Mouse (Mus musculus): ENCODE results near the gene Slc16a9. TPM values are rescaled to one million over a fixed set of nuclear protein-coding genes. Genes with fewer than 3 reads are reported as not detected.
A peak's percentile ranks its signal among the peaks of the same experiment; 100 is the strongest.

Slc16a9 gene
- polyA plus RNA-seq (2015; fragmentation: Nextera tagmentation; extraction: Ambion mirVana), result 0.47 and 1.1 TPM in 2 replicates

GRCm38 (mm10) chr10:70244921-70245558 lies at the start of gene Slc16a9:
Slc16a9 (plus strand) TSS chr10:70245100.
- H3K27ac ChIP-seq (ENCODE audit: low read length), result no peak within 1 kb of the TSS
- peaks cover 4% of the 10 kb centered on the region; the same call in 1 of the 2 replicates for H3K27me3 ChIP-seq (ENCODE audit: control insufficient read depth, insufficient read depth, low read length)
- peak within 1 kb of the TSS; percentile 66 for H3K9ac ChIP-seq (ENCODE audit: low read length)
- under 1% methylated on average over 54 of the region's 54 CpGs for WGBS
- H3K9me3 ChIP-seq (replicated peaks; ENCODE audit: control insufficient read depth, low read length), result no peaks in the 10 kb centered on the region
- H3K36me3 ChIP-seq (ENCODE audit: control insufficient read depth, insufficient read depth), result no peaks in the 10 kb centered on the region
- ATAC-seq (replicated peaks; ENCODE audit: extremely low read depth, insufficient read depth, low FRiP score), result peak; percentile 80
- H3K4me2 ChIP-seq (ENCODE audit: low read depth, low read length), result peak within 1 kb of the TSS; percentile 95
- H3K4me1 ChIP-seq (ENCODE audit: control insufficient read depth, insufficient read depth, low read length), result peaks cover 9% of the 10 kb centered on the region; the same call in 1 of the 2 replicates
- H3K4me3 ChIP-seq (ENCODE audit: low read length), result peak within 1 kb of the TSS; percentile 66

GRCm38 (mm10) chr10:70195279-70195678 lies 49.6 kb upstream of the Slc16a9 start:
- Histone ChIP-seq H3K4me1 (ENCODE audit: control insufficient read depth, insufficient read depth, low read length) (no peaks in the 10 kb centered on the region), H3K36me3 (ENCODE audit: control insufficient read depth, insufficient read depth) (peaks cover 3% of the 10 kb centered on the region), H3K9me3 (replicated peaks; ENCODE audit: control insufficient read depth, low read length) (no peaks in the 10 kb centered on the region), H3K4me3 (ENCODE audit: low read length) (no peak overlapping the region), H3K9ac (ENCODE audit: low read length) (no peak overlapping the region), H3K27me3 (ENCODE audit: control insufficient read depth, insufficient read depth, low read length) (no peaks in the 10 kb centered on the region), H3K4me2 (ENCODE audit: low read depth, low read length) (no peak overlapping the region), H3K27ac (ENCODE audit: low read length) (no peak overlapping the region)
- no peak for ATAC-seq (replicated peaks; ENCODE audit: extremely low read depth, insufficient read depth, low FRiP score)
- WGBS, result 65% methylated on average over 7 of the region's 7 CpGs

DNA sequence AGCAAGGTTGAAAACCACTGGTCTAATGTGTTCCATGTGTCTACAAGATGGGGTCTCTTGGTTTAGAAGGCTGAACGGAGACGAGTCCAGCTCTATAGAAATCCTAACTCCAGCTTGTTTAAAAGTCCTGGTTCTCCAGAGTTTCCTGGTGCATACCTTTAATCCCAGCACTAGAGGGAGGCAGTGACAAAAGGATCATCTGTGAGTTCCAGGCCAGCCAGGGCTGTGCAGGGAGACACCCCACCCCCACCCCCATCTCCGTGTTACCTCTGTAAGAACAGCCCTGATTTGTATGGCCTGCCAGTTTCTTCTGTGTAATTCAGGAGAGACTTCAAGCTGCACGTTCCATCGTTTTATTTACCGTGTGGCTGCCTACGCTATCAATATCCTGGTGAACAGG lies 49.1 kb upstream of the Slc16a9 start:
- H3K36me3 ChIP-seq (ENCODE audit: control insufficient read depth, insufficient read depth), result peaks cover 3% of the 10 kb centered on the region; the same call in 1 of the 2 replicates
- WGBS, result 50% methylated on average over 7 of the region's 7 CpGs
- H3K4me2 ChIP-seq (ENCODE audit: low read depth, low read length), result no peak overlapping the region
- no peaks in the 10 kb centered on the region for H3K9me3 ChIP-seq (replicated peaks; ENCODE audit: control insufficient read depth, low read length)
- H3K4me3 ChIP-seq (ENCODE audit: low read length), result no peak overlapping the region
- ATAC-seq (replicated peaks; ENCODE audit: extremely low read depth, insufficient read depth, low FRiP score), result peak; percentile 63
- no peak overlapping the region for H3K9ac ChIP-seq (ENCODE audit: low read length)
- H3K27me3 ChIP-seq (ENCODE audit: control insufficient read depth, insufficient read depth, low read length), result no peaks in the 10 kb centered on the region
- H3K4me1 ChIP-seq (ENCODE audit: control insufficient read depth, insufficient read depth, low read length), result no peaks in the 10 kb centered on the region
- no peak overlapping the region for H3K27ac ChIP-seq (ENCODE audit: low read length)

DNA sequence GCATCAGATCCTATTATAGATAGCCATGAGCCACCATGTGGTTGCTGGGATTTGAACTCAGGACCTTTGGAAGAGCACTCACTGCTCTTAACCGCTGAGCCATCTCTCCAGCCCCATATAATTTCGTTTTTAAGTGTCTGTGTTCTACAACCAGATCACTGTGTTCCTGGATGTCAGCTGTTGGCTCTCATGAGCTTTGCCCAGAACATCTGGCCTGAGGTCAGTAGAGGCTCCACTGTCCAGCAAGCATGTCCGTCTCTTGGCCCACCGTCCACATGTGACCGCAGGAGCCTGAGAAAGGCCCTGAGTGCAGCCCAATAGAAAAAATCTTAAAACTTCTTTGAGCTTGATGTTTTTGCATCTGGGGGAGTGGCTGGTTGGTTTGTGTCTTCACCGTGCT lies 48.2 kb upstream of the Slc16a9 start:
- H3K27ac ChIP-seq (ENCODE audit: low read length), result no peak overlapping the region
- peaks cover 3% of the 10 kb centered on the region; the same call in 1 of the 2 replicates for H3K36me3 ChIP-seq (ENCODE audit: control insufficient read depth, insufficient read depth)
- H3K4me2 ChIP-seq (ENCODE audit: low read depth, low read length), result no peak overlapping the region
- H3K9me3 ChIP-seq (replicated peaks; ENCODE audit: control insufficient read depth, low read length), result no peaks in the 10 kb centered on the region
- no peak overlapping the region for H3K4me3 ChIP-seq (ENCODE audit: low read length)
- 86% methylated on average over 6 of the region's 6 CpGs for WGBS
- ATAC-seq (replicated peaks; ENCODE audit: extremely low read depth, insufficient read depth, low FRiP score), result no peak
- no peak overlapping the region for H3K9ac ChIP-seq (ENCODE audit: low read length)
- no peaks in the 10 kb centered on the region for H3K27me3 ChIP-seq (ENCODE audit: control insufficient read depth, insufficient read depth, low read length)
- no peaks in the 10 kb centered on the region for H3K4me1 ChIP-seq (ENCODE audit: control insufficient read depth, insufficient read depth, low read length)

GRCm38 (mm10) chr10:70197601-70198000 lies 47.3 kb upstream of the Slc16a9 start:
- H3K9ac ChIP-seq (ENCODE audit: low read length), result no peak overlapping the region
- no peaks in the 10 kb centered on the region for H3K9me3 ChIP-seq (replicated peaks; ENCODE audit: control insufficient read depth, low read length)
- WGBS, result 78% methylated on average over 2 of the region's 2 CpGs
- no peaks in the 10 kb centered on the region for H3K4me1 ChIP-seq (ENCODE audit: control insufficient read depth, insufficient read depth, low read length)
- H3K4me2 ChIP-seq (ENCODE audit: low read depth, low read length), result no peak overlapping the region
- no peak overlapping the region for H3K4me3 ChIP-seq (ENCODE audit: low read length)
- H3K27me3 ChIP-seq (ENCODE audit: control insufficient read depth, insufficient read depth, low read length), result no peaks in the 10 kb centered on the region
- no peak overlapping the region for H3K27ac ChIP-seq (ENCODE audit: low read length)
- no peak for ATAC-seq (replicated peaks; ENCODE audit: extremely low read depth, insufficient read depth, low FRiP score)
- peaks cover 3% of the 10 kb centered on the region; the same call in 1 of the 2 replicates for H3K36me3 ChIP-seq (ENCODE audit: control insufficient read depth, insufficient read depth)

GRCm38 (mm10) chr10:70198012-70198411 lies 46.9 kb upstream of the Slc16a9 start:
- no peaks in the 10 kb centered on the region for H3K27me3 ChIP-seq (ENCODE audit: control insufficient read depth, insufficient read depth, low read length)
- ATAC-seq (replicated peaks; ENCODE audit: extremely low read depth, insufficient read depth, low FRiP score), result no peak
- no peak overlapping the region for H3K4me3 ChIP-seq (ENCODE audit: low read length)
- H3K36me3 ChIP-seq (ENCODE audit: control insufficient read depth, insufficient read depth), result peaks cover 3% of the 10 kb centered on the region; the same call in 1 of the 2 replicates
- 68% methylated on average over 6 of the region's 6 CpGs for WGBS
- no peak overlapping the region for H3K9ac ChIP-seq (ENCODE audit: low read length)
- no peaks in the 10 kb centered on the region for H3K4me1 ChIP-seq (ENCODE audit: control insufficient read depth, insufficient read depth, low read length)
- H3K27ac ChIP-seq (ENCODE audit: low read length), result no peak overlapping the region
- no peak overlapping the region for H3K4me2 ChIP-seq (ENCODE audit: low read depth, low read length)
- H3K9me3 ChIP-seq (replicated peaks; ENCODE audit: control insufficient read depth, low read length), result no peaks in the 10 kb centered on the region

- Histone ChIP-seq H3K4me2 (ENCODE audit: low read depth, low read length) (no peak overlapping the region), H3K9ac (ENCODE audit: low read length) (no peak overlapping the region), H3K4me1 (ENCODE audit: control insufficient read depth, insufficient read depth, low read length) (no peaks in the 10 kb centered on the region), H3K36me3 (ENCODE audit: control insufficient read depth, insufficient read depth) (no peaks in the 10 kb centered on the region), H3K27me3 (ENCODE audit: control insufficient read depth, insufficient read depth, low read length) (no peaks in the 10 kb centered on the region), H3K9me3 (replicated peaks; ENCODE audit: control insufficient read depth, low read length) (no peaks in the 10 kb centered on the region), H3K4me3 (ENCODE audit: low read length) (no peak overlapping the region), H3K27ac (ENCODE audit: low read length) (no peak overlapping the region)
- WGBS, result 88% methylated on average over 7 of the region's 7 CpGs
- no peak for ATAC-seq (replicated peaks; ENCODE audit: extremely low read depth, insufficient read depth, low FRiP score)
Measured at GRCm38 (mm10) chr10:70198951-70199463, 45.9 kb upstream of the Slc16a9 start.

- H3K9me3 ChIP-seq (replicated peaks; ENCODE audit: control insufficient read depth, low read length), result no peaks in the 10 kb centered on the region
- no peak overlapping the region for H3K4me2 ChIP-seq (ENCODE audit: low read depth, low read length)
- WGBS, result 81% methylated on average over 6 of the region's 6 CpGs
- no peak overlapping the region for H3K4me3 ChIP-seq (ENCODE audit: low read length)
- ATAC-seq (replicated peaks; ENCODE audit: extremely low read depth, insufficient read depth, low FRiP score), result no peak
- no peaks in the 10 kb centered on the region for H3K27me3 ChIP-seq (ENCODE audit: control insufficient read depth, insufficient read depth, low read length)
- 0 out of 2 replicates have a peak, but pooled peaks cover 4% of the 10 kb centered on the region for H3K4me1 ChIP-seq (ENCODE audit: control insufficient read depth, insufficient read depth, low read length)
- H3K27ac ChIP-seq (ENCODE audit: low read length), result no peak overlapping the region
- H3K9ac ChIP-seq (ENCODE audit: low read length), result no peak overlapping the region
- no peaks in the 10 kb centered on the region for H3K36me3 ChIP-seq (ENCODE audit: control insufficient read depth, insufficient read depth)
Measured at GRCm38 (mm10) chr10:70199466-70200210, 45.3 kb upstream of the Slc16a9 start.

All from heart, embryonic 16.5 days (tissue).